Mouse (Mus musculus): Measurements from ENCODE around the gene Fgf10. TPM values are rescaled to one million over a fixed set of nuclear protein-coding genes. Genes with fewer than 3 reads are reported as not detected.

Gene Fgf10
- polyA plus RNA-seq, 1 experiment from 2014 or later: 5.2 TPM

GRCm38 (mm10) chr13:118742788-118743187, 73.2 kb downstream of the Fgf10 start:
- Histone ChIP-seq H3K9ac (ENCODE audit: low read depth, low read length) (no peak overlapping the region), H3K27me3 (ENCODE audit: control insufficient read depth, insufficient read depth, low read length) (no peaks in the 10 kb centered on the region), H3K36me3 (ENCODE audit: control insufficient read depth, insufficient read depth, low read length) (no peaks in the 10 kb centered on the region), H3K4me3 (ENCODE audit: low read length) (no peak overlapping the region), H3K4me1 (ENCODE audit: control insufficient read depth, insufficient read depth, low read length) (no peaks in the 10 kb centered on the region), H3K9me3 (ENCODE audit: control insufficient read depth, low read length) (no peaks in the 10 kb centered on the region), H3K27ac (ENCODE audit: low read depth, low read length) (no peak overlapping the region), H3K4me2 (replicated peaks; ENCODE audit: low read depth, low read length) (no peak overlapping the region)
- no peak for ATAC-seq (ENCODE audit: low FRiP score, low TSS enrichment)
- 87% methylated on average over 4 of the region's 4 CpGs for WGBS

DNA sequence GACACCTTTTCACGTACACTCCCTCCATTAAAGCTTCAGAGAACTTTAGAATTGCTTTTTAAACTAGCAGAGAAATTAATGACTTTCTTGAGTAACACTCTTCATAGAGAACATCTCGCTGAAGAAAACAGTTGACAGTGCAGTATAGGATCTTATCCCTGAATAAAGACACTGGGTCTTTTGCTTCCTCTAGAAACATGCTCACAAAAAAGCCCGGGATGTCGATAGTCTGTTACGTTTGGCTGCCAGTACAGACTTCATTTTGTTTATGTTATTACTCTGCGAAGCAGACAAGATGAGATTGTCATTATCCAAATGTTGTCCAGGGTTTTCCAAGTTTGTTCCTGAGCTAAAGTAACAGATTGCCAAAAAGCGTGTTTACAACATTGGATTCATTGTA, 75.2 kb downstream of the Fgf10 start:
- Histone ChIP-seq H3K36me3 (ENCODE audit: control insufficient read depth, insufficient read depth, low read length) (no peaks in the 10 kb centered on the region), H3K9ac (ENCODE audit: low read depth, low read length) (no peak overlapping the region), H3K4me2 (replicated peaks; ENCODE audit: low read depth, low read length) (no peak overlapping the region), H3K27ac (ENCODE audit: low read depth, low read length) (no peak overlapping the region), H3K4me1 (ENCODE audit: control insufficient read depth, insufficient read depth, low read length) (no peaks in the 10 kb centered on the region), H3K9me3 (ENCODE audit: control insufficient read depth, low read length) (no peaks in the 10 kb centered on the region), H3K27me3 (ENCODE audit: control insufficient read depth, insufficient read depth, low read length) (no peaks in the 10 kb centered on the region), H3K4me3 (ENCODE audit: low read length) (no peak overlapping the region)
- no peak for ATAC-seq (ENCODE audit: low FRiP score, low TSS enrichment)
- WGBS: 87% methylated on average over 7 of the region's 7 CpGs

DNA sequence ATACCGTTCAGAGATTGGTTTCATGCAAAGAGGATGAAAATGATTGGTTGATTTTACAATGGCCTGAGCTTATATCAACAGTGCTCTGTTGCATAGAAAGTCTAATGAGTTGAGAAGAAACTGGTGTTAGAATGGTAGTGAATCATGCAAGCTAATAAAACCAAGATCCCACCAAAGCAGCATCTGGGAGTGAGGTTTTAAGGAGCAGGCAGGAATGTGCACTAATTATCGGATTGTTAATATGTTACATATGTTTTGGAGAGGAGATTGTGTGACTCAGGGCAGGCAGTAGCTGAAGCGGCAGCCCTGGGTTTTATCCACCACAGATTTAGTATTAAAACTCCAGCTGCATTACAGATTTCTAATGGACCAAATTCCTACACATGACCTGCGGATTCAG, 76.8 kb downstream of the Fgf10 start:
- H3K9me3 ChIP-seq (ENCODE audit: control insufficient read depth, low read length): no peaks in the 10 kb centered on the region
- no peak overlapping the region for H3K4me3 ChIP-seq (ENCODE audit: low read length)
- no peaks in the 10 kb centered on the region for H3K4me1 ChIP-seq (ENCODE audit: control insufficient read depth, insufficient read depth, low read length)
- 62% methylated on average over 4 of the region's 4 CpGs for WGBS
- H3K4me2 ChIP-seq (replicated peaks; ENCODE audit: low read depth, low read length): no peak overlapping the region
- H3K9ac ChIP-seq (ENCODE audit: low read depth, low read length): no peak overlapping the region
- peak; percentile 66; the same call in 1 of the 2 replicates for ATAC-seq (ENCODE audit: low FRiP score, low TSS enrichment)
- H3K36me3 ChIP-seq (ENCODE audit: control insufficient read depth, insufficient read depth, low read length): no peaks in the 10 kb centered on the region
- no peaks in the 10 kb centered on the region for H3K27me3 ChIP-seq (ENCODE audit: control insufficient read depth, insufficient read depth, low read length)
- no peak overlapping the region for H3K27ac ChIP-seq (ENCODE audit: low read depth, low read length)

GRCm38 (mm10) chr13:118754024-118754423, 84.4 kb downstream of the Fgf10 start:
- Histone ChIP-seq H3K27ac (ENCODE audit: low read depth, low read length) (no peak overlapping the region), H3K4me2 (replicated peaks; ENCODE audit: low read depth, low read length) (no peak overlapping the region), H3K4me3 (ENCODE audit: low read length) (no peak overlapping the region), H3K36me3 (ENCODE audit: control insufficient read depth, insufficient read depth, low read length) (no peaks in the 10 kb centered on the region), H3K27me3 (ENCODE audit: control insufficient read depth, insufficient read depth, low read length) (no peaks in the 10 kb centered on the region), H3K9me3 (ENCODE audit: control insufficient read depth, low read length) (no peaks in the 10 kb centered on the region), H3K9ac (ENCODE audit: low read depth, low read length) (no peak overlapping the region), H3K4me1 (ENCODE audit: control insufficient read depth, insufficient read depth, low read length) (no peaks in the 10 kb centered on the region)
- no peak for ATAC-seq (ENCODE audit: low FRiP score, low TSS enrichment)
- WGBS: 49% methylated on average over 4 of the region's 4 CpGs

- 29% methylated on average over 2 of the region's 2 CpGs for WGBS
- Histone ChIP-seq H3K9me3 (ENCODE audit: control insufficient read depth, low read length) (no peaks in the 10 kb centered on the region), H3K36me3 (ENCODE audit: control insufficient read depth, insufficient read depth, low read length) (no peaks in the 10 kb centered on the region), H3K4me2 (replicated peaks; ENCODE audit: low read depth, low read length) (no peak overlapping the region), H3K27ac (ENCODE audit: low read depth, low read length) (no peak overlapping the region), H3K9ac (ENCODE audit: low read depth, low read length) (no peak overlapping the region), H3K4me1 (ENCODE audit: control insufficient read depth, insufficient read depth, low read length) (no peaks in the 10 kb centered on the region), H3K27me3 (ENCODE audit: control insufficient read depth, insufficient read depth, low read length) (no peaks in the 10 kb centered on the region), H3K4me3 (ENCODE audit: low read length) (no peak overlapping the region)
- ATAC-seq (ENCODE audit: low FRiP score, low TSS enrichment): no peak
Observed at GRCm38 (mm10) chr13:118759021-118759420, 89.4 kb downstream of the Fgf10 start.

- Histone ChIP-seq H3K27ac (ENCODE audit: low read depth, low read length) (no peak overlapping the region), H3K4me1 (ENCODE audit: control insufficient read depth, insufficient read depth, low read length) (no peaks in the 10 kb centered on the region), H3K27me3 (ENCODE audit: control insufficient read depth, insufficient read depth, low read length) (no peaks in the 10 kb centered on the region), H3K9ac (ENCODE audit: low read depth, low read length) (no peak overlapping the region), H3K9me3 (ENCODE audit: control insufficient read depth, low read length) (no peaks in the 10 kb centered on the region), H3K4me2 (replicated peaks; ENCODE audit: low read depth, low read length) (no peak overlapping the region), H3K36me3 (ENCODE audit: control insufficient read depth, insufficient read depth, low read length) (no peaks in the 10 kb centered on the region), H3K4me3 (ENCODE audit: low read length) (no peak overlapping the region)
- WGBS: 98% methylated on average over 2 of the region's 2 CpGs
- ATAC-seq (ENCODE audit: low FRiP score, low TSS enrichment): no peak
Observed at GRCm38 (mm10) chr13:118762982-118763381, 93.4 kb downstream of the Fgf10 start.

GRCm38 (mm10) chr13:118772188-118772587, 102.6 kb downstream of the Fgf10 start:
- H3K4me2 ChIP-seq (replicated peaks; ENCODE audit: low read depth, low read length): no peak overlapping the region
- H3K27ac ChIP-seq (ENCODE audit: low read depth, low read length): no peak overlapping the region
- no peaks in the 10 kb centered on the region for H3K36me3 ChIP-seq (ENCODE audit: control insufficient read depth, insufficient read depth, low read length)
- H3K9me3 ChIP-seq (ENCODE audit: control insufficient read depth, low read length): no peaks in the 10 kb centered on the region
- no peaks in the 10 kb centered on the region for H3K4me1 ChIP-seq (ENCODE audit: control insufficient read depth, insufficient read depth, low read length)
- no peak overlapping the region for H3K4me3 ChIP-seq (ENCODE audit: low read length)
- no peak for ATAC-seq (ENCODE audit: low FRiP score, low TSS enrichment)
- H3K9ac ChIP-seq (ENCODE audit: low read depth, low read length): no peak overlapping the region
- no peaks in the 10 kb centered on the region for H3K27me3 ChIP-seq (ENCODE audit: control insufficient read depth, insufficient read depth, low read length)

DNA sequence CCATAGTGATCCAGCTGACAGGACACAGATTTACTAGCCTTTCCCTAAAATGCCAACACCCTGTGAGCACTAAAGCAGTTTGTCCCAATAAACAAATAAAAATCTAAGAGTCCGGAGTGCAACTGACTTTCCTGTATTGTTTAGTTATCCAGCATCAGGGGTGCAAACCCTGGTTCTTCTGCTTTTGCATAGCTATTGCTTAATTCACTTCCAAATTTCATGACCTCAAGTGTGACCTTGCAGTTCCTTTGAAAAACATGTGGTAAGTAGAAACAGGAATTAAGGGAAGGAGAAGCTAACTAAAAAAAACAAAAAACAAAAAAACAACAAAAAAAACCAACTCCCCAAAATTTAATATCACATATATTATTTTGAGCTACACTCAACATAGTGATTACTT, 105.6 kb downstream of the Fgf10 start:
- ATAC-seq (ENCODE audit: low FRiP score, low TSS enrichment): no peak
- WGBS: 43% methylated on average over 1 of the region's 1 CpGs

DNA sequence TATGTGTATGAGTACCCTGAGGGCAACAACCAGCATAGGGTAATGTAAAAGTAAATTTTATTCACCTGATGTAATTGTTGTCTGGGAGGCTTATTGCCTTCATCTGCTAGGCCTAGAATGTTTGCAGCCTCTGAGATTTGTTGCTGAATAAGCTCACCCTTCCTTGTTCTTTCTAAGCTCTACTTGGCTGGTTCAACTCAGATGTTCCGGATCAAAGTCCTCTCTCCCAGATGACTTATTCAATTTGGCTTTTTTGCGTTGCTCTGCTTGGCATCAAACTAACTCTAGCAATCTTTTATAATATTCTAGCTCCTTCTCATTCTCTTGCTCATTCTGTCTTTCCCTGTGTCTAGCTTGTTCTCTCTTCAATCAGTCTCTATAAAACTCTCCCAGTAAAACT, 109.6 kb downstream of the Fgf10 start:
- H3K36me3 ChIP-seq (ENCODE audit: control insufficient read depth, insufficient read depth, low read length): no peaks in the 10 kb centered on the region
- no peak overlapping the region for H3K4me3 ChIP-seq (ENCODE audit: low read length)
- no peaks in the 10 kb centered on the region for H3K9me3 ChIP-seq (ENCODE audit: control insufficient read depth, low read length)
- no peaks in the 10 kb centered on the region for H3K4me1 ChIP-seq (ENCODE audit: control insufficient read depth, insufficient read depth, low read length)
- WGBS: 91% methylated on average over 2 of the region's 2 CpGs
- no peak for ATAC-seq (ENCODE audit: low FRiP score, low TSS enrichment)
- no peak overlapping the region for H3K9ac ChIP-seq (ENCODE audit: low read depth, low read length)
- no peaks in the 10 kb centered on the region for H3K27me3 ChIP-seq (ENCODE audit: control insufficient read depth, insufficient read depth, low read length)
- H3K4me2 ChIP-seq (replicated peaks; ENCODE audit: low read depth, low read length): no peak overlapping the region
- no peak overlapping the region for H3K27ac ChIP-seq (ENCODE audit: low read depth, low read length)

More for the DNA sequence above, 105.6 kb downstream of the Fgf10 start:
- no peaks in the 10 kb centered on the region for H3K36me3 ChIP-seq (ENCODE audit: control insufficient read depth, insufficient read depth, low read length)
- no peaks in the 10 kb centered on the region for H3K4me1 ChIP-seq (ENCODE audit: control insufficient read depth, insufficient read depth, low read length)
- H3K4me2 ChIP-seq (replicated peaks; ENCODE audit: low read depth, low read length): no peak overlapping the region
- no peak overlapping the region for H3K4me3 ChIP-seq (ENCODE audit: low read length)
- no peak overlapping the region for H3K27ac ChIP-seq (ENCODE audit: low read depth, low read length)
- H3K9me3 ChIP-seq (ENCODE audit: control insufficient read depth, low read length): no peaks in the 10 kb centered on the region
- no peak overlapping the region for H3K9ac ChIP-seq (ENCODE audit: low read depth, low read length)
- H3K27me3 ChIP-seq (ENCODE audit: control insufficient read depth, insufficient read depth, low read length): no peaks in the 10 kb centered on the region

DNA sequence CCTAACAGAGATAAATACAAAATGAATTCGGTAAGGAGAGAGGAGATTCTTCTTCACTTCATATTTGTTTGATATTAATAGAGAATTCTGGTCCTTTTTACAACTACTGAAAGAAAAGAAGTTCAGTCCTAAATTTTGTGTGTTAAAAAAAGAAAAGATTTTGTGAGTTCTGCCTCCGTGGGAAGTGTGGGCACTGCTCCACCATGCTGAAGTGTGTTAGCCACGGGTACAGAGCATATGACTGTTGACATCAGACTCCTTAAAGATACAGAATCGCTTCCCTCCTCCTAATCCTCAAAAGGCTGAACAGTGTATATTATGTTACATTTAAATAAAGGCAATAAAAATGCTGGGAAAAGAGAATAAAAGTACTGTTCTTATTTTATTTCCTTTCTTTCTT, 122.2 kb downstream of the Fgf10 start:
- Histone ChIP-seq H3K4me2 (replicated peaks; ENCODE audit: low read depth, low read length) (no peak overlapping the region), H3K4me1 (ENCODE audit: control insufficient read depth, insufficient read depth, low read length) (no peaks in the 10 kb centered on the region), H3K4me3 (ENCODE audit: low read length) (no peak overlapping the region), H3K36me3 (ENCODE audit: control insufficient read depth, insufficient read depth, low read length) (no peaks in the 10 kb centered on the region), H3K9me3 (ENCODE audit: control insufficient read depth, low read length) (no peaks in the 10 kb centered on the region), H3K9ac (ENCODE audit: low read depth, low read length) (no peak overlapping the region), H3K27ac (ENCODE audit: low read depth, low read length) (no peak overlapping the region), H3K27me3 (ENCODE audit: control insufficient read depth, insufficient read depth, low read length) (no peaks in the 10 kb centered on the region)
- ATAC-seq (ENCODE audit: low FRiP score, low TSS enrichment): no peak
- 73% methylated on average over 4 of the region's 4 CpGs for WGBS

Measured in kidney, embryonic 14.5 days (tissue).